Mouse (Mus musculus) cerebellum, postnatal 4 days (tissue): ENCODE data around the gene Eya3.
"Not testable (repeated sequence)": the region's sequence is repeated elsewhere in the genome, so short reads cannot be mapped to it uniquely, and the experiment has no call there.

ENCODE experiments used
- DNase-seq, 2 experiments: peaks; one replicate each; pipeline ENCODE4 v3.0.0; 2022; ENCODE audit warnings: low spot score in 2 of 2, mixed read lengths in 1 of 2

Eya3 gene

DNA sequence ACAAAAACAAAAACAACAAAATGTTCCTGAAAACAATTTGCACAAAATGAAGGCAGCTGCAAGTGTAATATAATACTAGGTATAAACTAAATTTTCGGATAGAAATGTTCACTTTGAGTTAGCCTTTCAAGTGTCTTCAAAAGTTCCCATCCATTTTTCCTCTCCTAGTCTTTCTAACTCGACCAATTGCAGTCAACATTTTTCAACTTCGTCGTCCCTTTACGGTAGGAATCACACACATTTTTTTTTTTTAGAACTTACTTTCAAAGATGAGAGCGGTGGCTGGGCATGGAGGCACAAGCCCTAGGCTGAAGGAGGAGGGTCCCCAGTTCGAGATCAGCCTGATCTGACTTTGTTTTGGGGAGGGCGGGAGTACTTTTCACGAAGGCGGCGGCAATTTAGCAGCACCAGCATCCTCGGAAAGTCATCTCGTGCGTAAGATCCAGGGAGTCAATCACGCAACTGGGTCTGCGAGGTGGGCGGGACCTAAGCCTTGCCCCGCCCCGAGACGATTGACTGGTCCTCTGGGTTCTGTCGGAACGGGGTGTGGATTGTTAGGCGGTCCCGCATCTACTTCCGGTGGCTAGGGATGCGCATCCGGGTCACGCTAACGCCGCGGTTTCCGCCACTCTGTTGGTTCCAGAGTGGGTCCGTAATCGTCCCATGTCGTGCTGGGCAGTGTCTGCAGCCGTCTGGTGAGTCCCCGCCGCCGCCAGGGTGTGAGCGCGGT, at the start of gene Eya3:
Gene Eya3, plus strand, starts transcription at position 527 of the 730 bp plus-strand sequence.
- DNase-seq, result peak; percentile 85 to 94

DNA sequence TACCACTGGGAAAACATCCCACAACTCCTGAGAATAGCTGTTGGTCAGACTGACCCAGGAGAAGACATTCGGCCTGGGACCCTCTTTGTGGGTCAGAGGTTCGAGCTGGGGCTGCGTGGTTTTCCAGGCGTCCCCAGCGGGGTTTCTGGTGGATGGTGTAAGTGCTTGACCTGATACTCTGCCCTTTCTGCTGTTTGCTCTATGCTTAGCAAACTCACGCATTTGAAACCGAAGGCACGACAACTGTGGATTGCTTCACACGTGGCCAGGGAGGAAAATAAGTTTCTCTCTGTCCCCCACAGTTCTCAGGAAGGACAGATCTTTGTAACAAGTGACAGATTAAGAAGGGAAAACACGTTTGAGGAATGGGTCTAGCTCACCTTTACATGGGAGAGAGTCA, 48.1 kb upstream of the Eya3 start:
- no peak for DNase-seq

DNA sequence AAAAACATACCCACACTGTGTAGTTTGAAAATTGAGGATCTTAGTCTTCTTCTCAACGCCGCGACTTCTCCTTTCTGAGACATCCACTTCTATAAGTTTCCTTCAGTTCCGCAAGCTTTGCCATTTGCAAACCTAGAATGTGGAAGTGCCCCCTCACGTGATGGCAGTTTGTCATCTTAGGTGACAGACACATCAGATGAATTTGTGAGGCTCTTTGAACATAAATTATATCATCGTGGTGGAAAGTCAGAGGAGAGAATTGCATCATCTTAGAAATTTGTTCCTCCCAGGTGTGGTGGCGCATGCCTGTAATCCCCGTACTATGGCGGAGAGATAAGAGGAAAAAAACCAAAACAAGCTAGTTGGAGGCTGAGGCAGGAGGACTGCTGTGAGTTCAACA, 45.8 kb upstream of the Eya3 start:
- no peak for DNase-seq

DNA sequence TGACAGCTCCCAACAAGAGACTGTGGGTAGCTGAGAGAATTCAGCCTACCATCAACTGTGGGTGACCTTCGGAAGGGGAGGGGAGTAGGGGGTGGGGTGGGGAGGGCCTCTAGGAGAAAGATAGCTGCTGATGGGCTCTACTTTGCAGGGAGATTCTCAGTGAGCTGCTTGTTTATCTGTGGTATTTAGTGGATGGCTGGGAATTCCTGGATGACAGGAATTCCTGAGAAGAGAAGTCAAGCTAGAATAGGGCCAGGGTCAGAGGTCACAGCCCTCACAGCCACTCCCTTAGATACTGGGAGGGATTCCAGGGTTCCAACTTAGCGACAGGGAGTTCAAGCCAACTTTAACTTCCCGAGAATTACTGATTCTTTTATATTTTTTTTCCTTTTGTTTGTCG, 44.6 kb upstream of the Eya3 start:
- no peak for DNase-seq

DNA sequence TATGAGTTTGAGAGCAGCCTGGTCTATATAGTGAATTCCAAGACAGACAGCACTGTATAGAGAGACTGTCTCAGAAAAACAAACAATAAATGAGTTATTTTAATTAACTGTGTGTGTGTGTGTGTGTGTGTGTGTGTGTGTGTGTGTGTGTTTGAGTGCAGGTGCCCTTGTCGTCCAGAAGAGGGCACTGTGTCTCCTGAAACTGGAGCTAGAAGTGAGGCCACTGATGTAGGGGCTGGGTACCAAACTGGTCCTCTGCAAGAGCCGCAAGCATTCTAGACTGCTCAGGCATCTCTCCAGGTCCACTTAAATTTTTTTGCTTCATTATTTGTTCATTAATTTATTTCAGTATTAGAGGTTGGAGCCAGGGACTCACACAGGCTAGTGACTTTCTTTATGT, 39.9 kb upstream of the Eya3 start:
- DNase-seq, result no peak

DNA sequence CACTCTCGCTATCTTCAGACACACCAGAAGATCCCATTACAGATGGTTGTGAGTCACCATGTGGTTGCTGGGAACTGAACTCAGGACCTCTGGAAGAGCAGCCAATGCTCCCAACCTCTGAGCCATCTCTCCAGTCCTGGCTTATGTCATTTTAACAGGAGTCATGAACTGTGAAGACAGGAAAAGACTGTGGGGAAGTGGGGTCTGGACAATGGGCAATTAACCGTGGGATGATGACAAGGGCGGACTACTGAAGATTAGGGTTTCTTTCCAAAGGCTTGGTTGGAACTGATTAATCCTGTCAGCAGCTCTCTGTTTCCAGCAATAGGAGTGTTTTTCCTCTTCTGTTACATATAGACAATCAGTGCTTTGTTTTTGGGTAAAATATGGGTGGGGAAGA, 39.0 kb upstream of the Eya3 start:
- no peak for DNase-seq

DNA sequence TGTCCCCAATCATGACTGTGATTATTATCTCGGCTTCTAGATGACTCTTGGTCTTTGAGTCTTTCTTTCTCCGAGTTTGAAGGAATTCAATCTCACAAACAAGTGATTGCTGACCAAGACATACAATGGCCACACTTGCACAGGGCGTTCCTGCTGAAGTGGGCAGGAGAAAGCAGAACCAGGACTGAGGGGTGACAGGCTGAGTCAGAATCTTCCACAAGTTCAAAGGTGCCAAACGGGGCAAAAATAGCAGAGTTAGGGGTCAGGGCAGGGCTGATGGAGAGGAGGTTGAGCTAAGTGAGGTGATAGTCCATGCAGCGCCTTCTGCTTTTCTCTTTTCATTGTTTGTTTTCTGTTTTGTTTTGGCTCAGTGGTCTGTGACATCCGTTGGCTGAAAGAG, 38.3 kb upstream of the Eya3 start:
- no peak for DNase-seq

DNA sequence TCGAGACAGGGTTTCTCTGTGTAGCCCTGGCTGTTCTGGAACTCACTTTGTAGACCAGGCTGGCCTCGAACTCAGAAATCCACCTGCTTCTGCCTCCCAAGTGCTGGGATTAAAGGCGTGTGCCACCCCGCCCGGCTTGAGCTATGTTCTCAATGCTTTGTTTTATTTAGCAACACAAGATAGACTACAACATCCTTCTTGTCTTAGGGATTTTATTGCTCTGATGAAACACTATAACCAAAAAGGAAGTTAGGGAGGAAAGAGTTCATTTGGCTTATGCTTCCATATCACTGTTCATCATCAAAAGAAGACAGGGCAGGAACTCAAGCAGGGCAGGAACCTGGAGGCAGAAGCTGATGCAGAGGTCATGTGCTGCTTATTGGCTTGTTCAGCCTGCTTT, 37.5 kb upstream of the Eya3 start:
- DNase-seq, result not testable (repeated sequence)

DNA sequence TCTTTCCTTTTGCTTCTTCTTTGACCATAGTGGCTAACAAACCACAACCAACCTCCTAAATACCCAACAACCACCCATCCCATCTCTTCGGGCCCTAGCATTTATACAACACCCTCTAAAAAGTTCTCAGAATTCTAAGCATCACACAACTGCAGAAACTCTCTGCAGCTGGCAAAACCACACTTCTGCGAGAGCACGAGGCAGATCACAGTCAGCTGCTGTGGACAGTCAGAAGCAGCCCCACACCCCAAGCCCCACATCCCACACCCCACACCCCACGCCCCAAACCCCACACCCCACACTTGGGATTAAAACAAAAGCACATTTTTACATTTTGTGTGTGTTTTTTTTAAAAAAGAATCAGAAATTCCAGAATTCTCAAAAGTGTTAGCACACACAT, 35.3 kb upstream of the Eya3 start:
- no peak for DNase-seq

DNA sequence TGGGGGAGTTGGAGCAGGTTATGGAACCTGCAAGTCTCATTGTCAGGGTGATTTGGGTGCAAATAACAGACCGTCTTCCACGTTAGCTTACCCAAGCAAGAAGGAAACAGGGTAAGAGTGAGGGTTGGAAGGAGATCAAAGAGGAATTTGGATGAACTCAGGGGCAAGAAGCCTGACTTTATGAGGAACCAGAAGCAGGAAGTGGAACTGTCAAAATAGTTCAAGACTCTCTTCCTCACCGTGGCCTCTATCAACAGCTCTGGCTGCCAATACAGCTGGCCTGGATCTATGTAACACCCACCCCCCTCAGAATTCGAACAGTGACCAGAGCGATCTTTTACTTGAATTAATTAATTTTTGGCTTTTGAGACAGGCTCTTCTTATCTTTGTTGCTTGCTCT, 33.0 kb upstream of the Eya3 start:
- DNase-seq, result no peak

DNA sequence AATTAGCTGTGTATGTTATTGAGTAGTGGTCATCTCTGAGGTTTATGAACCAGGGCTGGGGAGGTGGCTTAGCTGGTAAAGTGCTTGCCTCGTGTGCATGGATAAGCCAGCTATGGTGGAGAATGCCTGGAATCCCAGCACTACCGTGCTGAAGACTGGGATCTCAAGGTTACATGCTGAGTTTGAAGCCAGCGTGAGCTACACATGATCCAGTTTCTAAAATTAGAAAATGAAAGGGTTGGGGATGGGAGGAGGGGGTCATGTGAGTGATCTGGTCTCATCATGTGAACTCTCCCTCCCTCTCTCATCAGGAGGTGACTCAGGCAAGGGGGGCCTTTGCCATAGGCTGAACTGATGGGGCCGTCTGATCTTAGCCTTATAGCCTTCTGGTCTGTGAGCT, 30.6 kb upstream of the Eya3 start:
- no peak for DNase-seq

DNA sequence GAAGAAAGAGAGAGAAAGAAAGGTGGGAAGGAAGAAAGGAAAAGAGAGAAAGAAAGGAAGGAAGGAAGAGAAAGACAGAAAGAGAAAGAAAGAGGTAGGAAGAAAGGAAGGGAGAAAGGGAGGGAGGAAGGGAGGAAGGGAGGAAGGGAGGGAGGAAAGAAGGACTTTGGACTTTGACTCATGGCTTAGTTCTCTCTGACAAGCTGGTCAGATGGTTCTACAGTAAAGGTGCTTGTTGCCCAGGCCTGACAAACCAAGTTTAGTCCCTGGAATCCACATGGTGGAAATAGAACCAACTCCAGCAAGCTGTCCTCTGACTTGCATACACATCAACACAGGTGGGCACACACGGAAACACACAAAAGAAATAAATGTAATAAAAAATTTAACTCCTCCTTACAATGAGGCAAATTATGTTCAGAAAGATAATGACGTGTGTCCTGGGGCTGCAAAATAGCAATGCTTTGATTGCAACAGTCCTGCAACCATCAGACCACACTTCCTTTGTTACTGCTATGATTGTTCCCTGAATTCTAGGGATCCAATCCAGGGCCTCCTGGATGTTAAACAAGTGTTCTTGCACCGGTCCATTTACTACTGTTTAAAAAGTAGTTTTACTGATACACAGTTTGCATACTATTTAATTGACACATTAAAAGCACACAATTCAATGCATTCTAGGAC, 28.3 kb upstream of the Eya3 start:
- DNase-seq, result no peak

DNA sequence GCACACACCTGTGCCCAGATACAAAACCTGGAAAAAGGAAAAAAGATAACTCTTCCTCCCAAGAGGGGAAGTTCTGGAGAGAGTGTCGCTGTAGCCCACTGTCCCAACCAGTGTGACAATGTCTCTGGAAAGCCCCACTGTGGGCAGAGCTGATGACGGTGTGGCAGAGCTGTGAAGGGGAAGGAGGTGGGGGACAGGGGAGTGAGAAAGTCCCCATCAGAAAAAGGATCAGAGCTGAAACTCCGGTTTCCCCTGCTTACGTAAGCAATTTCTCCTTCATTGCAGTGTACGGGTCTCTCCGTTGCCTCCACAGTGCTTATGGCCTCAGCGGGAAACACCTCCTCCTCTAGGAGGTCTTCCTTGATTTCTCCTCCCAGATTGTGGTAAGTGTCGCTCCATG, 27.5 kb upstream of the Eya3 start:
- DNase-seq, result no peak

DNA sequence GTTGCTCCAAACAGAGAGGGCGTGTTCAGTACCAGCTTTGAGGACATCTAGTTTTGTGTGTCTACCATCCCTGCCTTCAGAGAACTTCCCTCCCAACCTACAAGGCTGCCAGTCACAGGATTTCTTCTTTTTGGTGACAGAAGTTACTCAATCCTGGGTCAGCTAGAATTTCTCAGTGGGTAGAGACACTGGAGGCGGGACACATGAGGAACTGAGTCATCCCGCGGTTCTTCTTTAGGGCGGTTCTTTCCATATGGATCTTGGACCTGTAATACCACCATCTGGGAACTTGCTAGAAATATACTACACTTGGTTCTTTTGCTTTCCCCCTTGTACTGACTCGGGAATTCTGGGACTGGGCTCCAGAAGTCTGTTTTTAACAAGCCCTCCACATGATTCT, 20.9 kb upstream of the Eya3 start:
- no peak for DNase-seq

DNA sequence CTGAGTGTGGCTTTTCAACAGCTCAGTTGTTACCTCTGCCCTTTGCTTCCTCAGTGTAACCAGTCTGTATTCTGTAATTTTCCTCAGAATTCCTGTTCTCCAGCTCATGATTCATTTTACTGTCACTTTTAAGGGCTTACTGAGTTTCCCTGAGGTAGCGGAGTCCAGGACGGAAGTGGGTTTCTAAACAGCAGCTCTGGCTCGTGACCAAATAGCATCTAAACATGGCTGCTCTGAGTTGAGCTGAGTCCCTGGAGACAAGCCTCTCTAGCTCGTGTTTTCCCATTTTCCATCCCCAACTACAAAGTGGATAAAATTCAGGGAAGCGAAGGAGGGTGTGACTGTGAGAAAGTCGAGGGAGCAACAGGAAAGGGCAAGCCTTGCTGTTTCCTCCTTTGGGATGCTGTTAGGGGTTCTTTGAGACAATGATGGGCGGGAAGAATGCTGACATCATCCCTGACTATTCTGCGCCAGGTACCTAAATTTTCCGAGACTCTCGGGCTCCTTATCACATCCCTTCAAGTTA, 19.9 kb upstream of the Eya3 start:
- DNase-seq, result no peak

DNA sequence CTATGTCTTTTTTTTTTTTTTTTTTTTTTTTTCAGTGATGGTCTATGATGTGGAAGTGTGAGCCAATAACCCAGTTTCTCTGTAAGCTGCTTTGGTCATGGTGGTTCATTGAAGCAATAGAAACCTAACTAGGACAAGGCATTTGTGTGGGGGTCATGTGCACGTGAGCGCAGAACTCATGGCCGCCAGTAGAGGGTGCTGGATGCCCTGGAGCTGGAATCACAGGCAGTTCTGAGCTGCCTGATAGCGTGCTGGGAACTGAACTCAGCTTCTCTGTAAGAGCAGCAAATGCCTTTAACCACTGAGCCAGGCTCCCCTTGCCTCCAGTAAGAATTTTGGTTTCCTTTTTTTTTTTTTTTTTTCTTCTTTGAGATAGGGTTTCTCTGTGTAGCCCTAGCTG, 18.7 kb upstream of the Eya3 start:
- DNase-seq, result no peak

DNA sequence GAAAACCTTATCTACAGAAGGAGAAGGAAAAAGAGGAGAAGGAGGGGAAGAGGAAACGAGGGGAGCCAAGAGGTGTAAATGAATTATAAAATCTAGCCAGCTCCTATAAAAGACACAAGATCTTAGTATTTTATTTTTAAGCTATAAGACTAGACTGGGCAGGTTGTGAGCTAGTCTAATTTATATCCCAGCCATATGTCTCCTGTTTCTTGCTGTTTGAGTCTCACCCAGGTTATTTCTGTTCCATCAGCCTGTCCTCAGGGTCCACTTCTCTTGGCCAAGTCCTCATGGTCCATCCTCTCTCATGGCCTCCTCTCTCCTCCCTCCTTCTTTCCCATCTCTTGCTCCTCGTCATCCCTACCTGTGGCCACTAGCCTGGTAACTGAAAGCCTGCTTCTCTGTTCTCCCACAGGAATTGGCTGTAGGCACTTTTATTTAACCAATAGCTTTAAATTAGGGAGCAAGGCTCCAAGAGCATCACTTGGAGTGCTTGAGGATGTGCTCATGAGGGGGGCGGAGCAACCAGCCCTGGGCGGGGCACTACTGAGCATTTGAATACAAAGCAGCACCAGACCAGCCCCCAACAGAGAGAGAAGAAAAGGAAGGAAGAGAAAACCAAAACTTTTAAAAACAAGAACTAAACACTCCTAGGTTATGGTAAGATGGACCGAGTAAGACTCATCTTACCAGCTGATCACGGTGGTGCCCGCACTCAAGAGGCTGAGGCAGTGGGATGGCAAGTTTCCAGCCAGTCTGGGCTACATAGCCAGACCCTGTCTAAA, 17.3 kb upstream of the Eya3 start:
- no peak for DNase-seq

DNA sequence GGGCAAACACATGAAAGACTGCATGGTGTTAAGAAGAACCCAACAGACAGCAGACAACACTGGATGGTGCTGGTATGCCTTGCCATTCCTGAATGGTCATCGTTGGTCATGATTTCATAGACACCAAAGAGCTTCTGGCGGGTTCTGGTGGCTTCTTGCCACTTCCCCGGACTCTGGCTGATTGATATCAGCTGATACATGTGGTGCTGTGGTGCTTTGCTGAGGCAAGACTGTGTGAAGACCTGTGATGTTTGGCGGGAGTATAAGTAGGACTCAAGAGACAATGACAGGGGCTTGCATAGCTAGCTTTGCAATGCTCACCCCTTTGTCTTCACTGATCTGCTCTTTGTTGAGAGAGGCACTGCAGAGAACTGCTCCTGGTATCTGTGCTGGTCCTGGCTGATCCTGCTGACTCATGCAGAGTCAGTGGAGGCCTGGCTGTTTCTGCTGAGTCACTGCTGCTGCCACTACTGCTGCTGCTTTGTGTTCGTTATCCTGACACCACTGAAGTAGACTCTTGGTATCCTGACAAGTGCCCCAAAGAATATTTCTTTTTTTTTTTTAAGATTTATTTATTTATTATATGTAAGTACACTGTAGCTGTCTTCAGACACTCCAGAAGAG, 14.6 kb upstream of the Eya3 start:
- no peak for DNase-seq

DNA sequence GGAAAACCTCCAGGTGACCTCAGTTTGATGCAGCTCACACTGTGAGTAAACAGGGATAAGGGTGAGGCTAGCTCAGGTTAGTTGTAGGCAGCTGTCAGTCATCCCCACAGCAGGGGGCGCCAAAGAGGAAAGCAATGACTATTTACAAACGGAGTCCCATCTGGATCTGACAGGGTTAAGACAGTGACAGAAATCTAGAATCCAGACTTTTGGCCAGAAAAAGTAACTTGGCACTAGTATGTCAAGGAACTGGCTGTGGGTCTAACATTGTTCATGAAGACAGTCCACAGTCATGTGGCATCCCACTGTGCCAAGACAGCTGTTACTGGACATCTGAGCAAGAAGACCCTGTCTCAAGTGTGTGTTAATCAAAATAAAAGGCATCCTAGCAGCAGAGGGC, 10.0 kb upstream of the Eya3 start:
- DNase-seq, result peak in 1 of 2 experiments; percentile 30

DNA sequence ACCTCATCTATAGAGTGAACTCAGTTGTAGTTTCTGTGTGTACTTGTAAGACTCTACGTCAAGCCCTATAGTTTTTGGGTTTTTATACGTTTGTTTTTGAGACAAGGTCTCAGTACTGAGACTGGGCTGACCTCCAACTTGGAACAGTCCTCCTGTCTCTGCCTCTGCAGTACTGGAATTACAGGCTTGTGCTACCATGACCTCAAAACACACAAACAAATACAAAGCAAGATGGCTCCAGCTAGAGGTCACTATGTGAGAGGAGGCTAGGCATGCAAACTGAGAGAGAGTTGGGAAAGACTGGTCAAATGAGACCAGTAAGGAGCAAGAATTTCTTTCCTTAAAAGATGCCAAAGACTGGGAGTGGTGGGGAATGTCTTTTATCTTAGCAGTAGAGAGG, 2.8 kb upstream of the Eya3 start:
- no peak for DNase-seq

DNA sequence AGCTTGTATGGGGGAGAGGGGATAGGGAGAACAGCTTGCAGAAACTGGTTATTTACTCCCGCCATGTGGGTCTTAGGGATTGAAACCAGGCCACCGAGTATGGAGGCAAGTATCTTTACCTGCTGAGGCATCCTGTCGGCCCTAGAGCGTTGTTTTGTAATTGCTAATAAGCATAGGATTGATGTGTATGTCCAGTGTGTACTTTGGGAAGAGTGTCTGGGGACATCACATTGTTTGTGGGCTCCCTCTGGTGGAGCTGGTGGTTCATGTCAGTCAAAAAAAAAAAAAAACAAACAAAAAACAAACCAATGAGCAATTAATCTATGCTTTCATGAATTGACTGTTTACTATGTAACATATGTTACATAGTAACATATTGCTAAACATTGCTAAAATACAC, 2.2 kb upstream of the Eya3 start:
- DNase-seq, result peak in 1 of 2 experiments; percentile 14

DNA sequence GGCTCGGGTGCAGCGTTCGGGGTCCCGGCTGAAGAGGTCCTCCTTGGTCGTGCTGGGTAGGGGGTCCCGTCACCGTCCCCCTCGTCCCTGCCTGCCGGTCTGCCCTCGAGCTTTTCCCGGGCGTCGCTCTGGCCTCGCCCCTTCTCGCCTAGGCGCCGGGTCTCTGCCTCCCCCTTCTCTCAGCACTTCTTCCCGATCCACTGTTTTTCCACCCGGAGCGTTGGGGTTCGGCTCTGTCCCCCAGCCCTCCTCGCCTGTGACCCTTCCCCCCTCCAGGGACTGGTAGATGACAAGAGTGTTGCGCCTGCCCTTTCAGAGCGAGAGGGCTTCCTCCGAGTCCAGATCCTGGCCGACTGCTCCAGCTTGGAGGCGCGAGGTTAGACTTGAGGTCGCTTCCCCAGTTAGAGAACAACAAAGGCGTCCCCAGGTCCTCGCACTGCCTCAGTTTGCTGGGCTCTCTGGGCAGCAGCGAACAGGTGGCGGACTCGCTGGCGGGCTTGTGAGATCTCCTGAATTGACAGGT, 465 bp downstream of the Eya3 start:
- DNase-seq, result no peak
